Mouse (Mus musculus) MN1 (cell line): Measurements from ENCODE around the gene Ndufb5.
"Not testable (repeated sequence)": the region's sequence is repeated elsewhere in the genome, so short reads cannot be mapped to it uniquely, and the experiment has no call there.

Experiments used
- DNase-seq: peaks from one replicate; pipeline ENCODE4 v3.0.0-alpha.2; 2016; ENCODE audit warnings: low spot score

Gene Ndufb5

GRCm38 (mm10) chr3:32727861-32728260, 8.9 kb upstream of the Ndufb5 start:
- no peak for DNase-seq

- DNase-seq = no peak
These were observed 424 bp downstream of the Ndufb5 start, which contains the start of gene Mrpl47 for GRCm38 (mm10) chr3:32737172-32737655. Gene Mrpl47 (minus strand): TSS chr3:32737605.

- no peak for DNase-seq
These were observed 1.8 kb downstream of the Ndufb5 start for GRCm38 (mm10) chr3:32738549-32738948.

- no peak for DNase-seq
These were observed 5.5 kb downstream of the Ndufb5 start for GRCm38 (mm10) chr3:32742276-32742780.

GRCm38 (mm10) chr3:32745001-32745400, 8.2 kb downstream of the Ndufb5 start:
- no peak for DNase-seq

- not testable (repeated sequence) for DNase-seq
These were observed 8.6 kb downstream of the Ndufb5 start for GRCm38 (mm10) chr3:32745426-32745825.

GRCm38 (mm10) chr3:32748384-32748783, 11.6 kb downstream of the Ndufb5 start:
- no peak for DNase-seq

GRCm38 (mm10) chr3:32749820-32750579, 13.2 kb downstream of the Ndufb5 start:
- DNase-seq = no peak

- DNase-seq = no peak
These were observed 17.7 kb downstream of the Ndufb5 start for GRCm38 (mm10) chr3:32754384-32754915.

- DNase-seq = no peak
These were observed 22.4 kb downstream of the Ndufb5 start for GRCm38 (mm10) chr3:32759212-32759611.

- no peak for DNase-seq
These were observed 26.2 kb downstream of the Ndufb5 start for GRCm38 (mm10) chr3:32762962-32763361.

- DNase-seq = no peak
These were observed 27.1 kb downstream of the Ndufb5 start for GRCm38 (mm10) chr3:32763902-32764301.

- no peak for DNase-seq
These were observed 34.0 kb downstream of the Ndufb5 start for GRCm38 (mm10) chr3:32770781-32771180.
